Mouse (Mus musculus): ENCODE data around the gene Dand5.
A peak's percentile ranks its signal among the peaks of the same experiment; 100 is the strongest.

Gene Dand5

GRCm38 (mm10) chr8:84799136-84799931, 23.3 kb downstream of the Dand5 start:
- DNase-seq (ENCODE audit: low read depth), result no peak

DNA sequence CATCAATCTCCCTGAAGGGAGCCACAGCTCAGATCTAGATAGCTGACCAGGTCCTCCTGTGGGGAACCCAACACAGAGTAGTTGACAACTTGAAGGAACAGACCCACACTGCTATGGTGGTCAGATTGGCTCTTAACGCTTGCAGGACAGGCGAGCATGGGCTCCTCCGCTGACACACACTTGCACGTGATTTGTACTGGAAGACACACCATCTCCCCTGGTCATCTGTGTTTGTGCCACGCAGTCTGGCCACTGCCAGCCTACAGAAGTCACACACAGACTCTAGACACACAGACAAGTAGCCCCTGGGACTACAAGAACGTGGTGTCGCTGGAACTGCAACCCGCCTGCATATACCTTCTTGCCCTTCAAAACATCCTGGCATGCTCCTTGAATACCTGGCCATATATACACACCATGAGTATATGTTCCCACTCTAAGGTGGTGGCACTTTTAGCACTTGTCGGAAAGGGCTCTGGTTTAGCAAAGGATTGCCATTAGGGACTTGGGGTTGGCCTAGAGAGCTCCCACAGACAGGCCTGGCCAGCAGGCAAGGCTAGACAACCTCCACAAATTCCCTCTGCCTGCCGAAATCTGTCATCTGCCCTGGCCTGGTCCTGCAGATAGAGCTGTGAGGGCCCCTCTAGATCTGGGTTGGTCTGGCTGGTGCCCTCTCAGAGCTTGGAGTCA, 24.0 kb downstream of the Dand5 start:
- no peak for DNase-seq (ENCODE audit: low read depth)

DNA sequence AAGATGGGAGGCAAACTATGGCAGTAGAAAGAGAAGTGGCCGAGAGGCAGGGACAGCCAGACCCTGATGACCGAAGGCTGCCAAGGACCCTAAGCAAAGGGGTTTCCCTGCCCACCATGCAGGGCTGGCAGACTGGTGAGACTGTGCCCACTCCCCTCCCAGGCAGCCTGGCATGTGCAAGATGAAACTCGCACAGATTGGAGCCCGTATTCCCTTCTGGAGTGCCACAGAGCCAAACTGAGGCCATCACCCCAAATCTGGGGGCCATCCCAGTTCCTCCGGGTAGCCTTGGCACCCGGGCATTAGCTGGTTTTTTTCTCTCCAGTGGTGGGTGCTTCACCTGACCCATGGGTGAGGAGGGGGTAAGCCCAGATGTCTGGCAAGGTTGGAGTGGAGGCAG, 24.7 kb downstream of the Dand5 start:
- no peak for DNase-seq (ENCODE audit: low read depth)

DNA sequence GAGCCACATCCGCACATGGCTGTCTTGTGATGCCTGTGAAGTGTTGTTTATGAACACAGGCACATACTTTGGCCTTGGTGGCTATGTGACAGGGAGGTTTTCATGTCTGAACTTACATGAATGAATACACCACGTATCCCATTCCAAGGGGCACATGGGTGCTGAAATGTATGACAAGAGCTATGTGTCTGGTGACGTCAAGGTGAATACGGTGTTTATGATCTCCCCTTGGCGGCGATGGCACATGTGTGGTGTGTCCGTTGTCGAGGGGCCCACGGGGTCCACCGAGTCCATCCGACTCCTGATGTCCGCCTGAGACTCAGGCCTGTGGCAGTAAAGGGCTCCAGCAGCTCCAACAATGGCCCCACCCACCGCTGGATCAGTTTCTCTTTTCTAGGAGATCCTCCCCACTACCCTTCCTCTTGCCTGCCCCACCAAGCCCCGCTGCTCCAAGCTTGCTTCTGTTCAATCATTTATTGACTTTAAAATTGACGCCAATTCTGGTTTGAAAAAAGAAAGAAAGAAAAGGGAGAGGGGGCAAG, 25.3 kb downstream of the Dand5 start:
- no peak for DNase-seq (ENCODE audit: low read depth)

DNA sequence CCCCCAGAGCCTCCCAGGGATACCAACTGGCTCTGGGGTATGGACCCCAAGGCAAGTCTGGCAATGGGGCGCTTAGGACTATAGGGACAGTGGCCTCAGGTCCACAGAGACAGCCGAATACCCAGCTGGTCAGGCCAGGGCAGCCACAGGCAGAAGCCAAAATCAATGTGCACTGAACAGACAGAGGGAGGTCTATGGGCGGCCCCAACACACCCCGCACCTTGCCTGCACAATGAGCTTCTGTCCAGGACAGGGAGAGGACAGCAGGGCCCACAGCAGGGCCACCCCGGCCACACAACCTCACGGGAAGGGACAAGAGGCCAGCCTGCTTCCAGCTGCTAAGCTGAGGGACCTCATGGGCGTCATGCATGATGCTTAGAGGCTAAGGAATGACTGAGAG, 28.1 kb downstream of the Dand5 start:
- peak; percentile 20 for DNase-seq (ENCODE audit: low read depth)

DNA sequence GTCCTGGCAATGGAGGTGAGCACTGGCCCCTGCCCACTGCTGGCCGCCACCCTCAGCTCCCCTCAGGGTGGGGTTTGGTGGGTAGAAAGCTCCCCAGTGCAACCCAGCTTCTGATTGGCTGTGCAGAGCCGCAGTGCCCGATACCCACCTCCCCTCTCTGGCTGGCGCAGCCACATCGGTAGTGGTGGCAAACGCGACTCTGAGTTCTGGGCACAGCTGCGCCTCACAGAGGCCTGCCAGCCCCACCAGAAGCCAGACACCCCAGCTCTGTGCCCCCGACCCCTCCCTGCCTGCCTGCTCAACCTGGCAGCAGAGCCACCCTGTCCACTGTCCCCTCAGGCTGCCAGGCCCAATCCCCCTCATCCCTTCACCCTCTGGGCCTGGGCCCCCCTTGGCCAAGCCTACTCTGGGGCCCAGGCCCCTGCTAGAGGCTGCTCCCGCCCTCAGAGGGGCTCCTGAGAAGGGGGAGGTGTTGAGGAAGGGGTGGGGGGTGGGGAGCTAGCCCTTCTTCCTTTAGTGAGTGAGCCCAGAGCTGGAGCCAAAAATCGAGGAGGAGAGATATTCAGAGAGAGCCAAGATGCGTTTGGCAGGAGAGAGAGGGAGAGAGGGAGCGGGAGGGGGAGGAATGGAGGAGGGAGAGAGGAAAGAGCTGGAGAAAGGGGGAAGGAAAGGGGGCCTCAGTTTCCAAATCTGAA, 28.7 kb downstream of the Dand5 start:
- peak; percentile 38 for DNase-seq (ENCODE audit: low read depth)

GRCm38 (mm10) chr8:84793134-84793533, 29.5 kb downstream of the Dand5 start:
- no peak for DNase-seq (ENCODE audit: low read depth)

DNA sequence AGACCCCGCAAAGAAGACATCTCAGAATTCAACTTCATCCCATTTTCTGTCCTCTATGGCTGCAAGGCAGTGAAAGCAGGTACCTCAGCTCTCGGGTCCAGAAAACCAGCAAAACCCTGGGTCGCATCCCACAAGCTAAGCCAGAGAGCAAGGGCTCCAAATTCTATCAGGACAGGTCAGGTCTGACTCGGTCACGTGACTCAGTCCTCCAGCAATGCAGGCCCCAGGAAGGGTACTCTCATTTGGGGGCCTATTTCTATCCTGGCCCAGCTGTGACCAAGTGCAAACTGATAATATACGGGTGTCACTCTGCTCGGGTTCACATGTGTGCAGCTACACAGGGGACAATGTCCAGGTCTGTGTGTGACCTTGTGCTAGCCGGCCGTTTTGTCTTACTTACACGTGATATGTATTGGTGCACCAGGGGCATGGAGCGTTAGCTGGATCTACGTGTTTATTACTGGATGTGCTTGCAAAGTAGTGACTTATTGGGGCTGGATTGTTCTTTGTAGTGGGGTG, 30.1 kb downstream of the Dand5 start:
- no peak for DNase-seq (ENCODE audit: low read depth)

DNA sequence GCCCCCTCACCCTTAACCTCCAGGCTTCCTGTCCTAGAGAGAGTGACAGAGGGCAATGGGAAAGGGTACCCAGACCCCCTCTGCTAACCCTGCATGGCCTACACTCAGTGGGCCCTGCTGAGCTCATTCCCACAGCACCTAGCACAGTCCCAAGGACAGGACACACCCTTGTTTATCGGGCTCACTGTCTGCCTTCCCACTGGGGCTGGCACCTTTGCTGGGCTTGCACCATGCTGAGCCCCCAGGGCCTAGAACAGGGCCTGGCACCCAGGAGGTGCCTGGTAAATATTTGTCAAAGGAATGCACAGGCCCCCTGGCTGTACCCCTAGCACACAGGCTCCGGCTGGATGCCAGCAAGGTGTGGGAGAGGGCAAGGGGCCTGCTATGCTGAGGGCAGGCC, 32.1 kb downstream of the Dand5 start:
- DNase-seq (ENCODE audit: low read depth), result no peak

DNA sequence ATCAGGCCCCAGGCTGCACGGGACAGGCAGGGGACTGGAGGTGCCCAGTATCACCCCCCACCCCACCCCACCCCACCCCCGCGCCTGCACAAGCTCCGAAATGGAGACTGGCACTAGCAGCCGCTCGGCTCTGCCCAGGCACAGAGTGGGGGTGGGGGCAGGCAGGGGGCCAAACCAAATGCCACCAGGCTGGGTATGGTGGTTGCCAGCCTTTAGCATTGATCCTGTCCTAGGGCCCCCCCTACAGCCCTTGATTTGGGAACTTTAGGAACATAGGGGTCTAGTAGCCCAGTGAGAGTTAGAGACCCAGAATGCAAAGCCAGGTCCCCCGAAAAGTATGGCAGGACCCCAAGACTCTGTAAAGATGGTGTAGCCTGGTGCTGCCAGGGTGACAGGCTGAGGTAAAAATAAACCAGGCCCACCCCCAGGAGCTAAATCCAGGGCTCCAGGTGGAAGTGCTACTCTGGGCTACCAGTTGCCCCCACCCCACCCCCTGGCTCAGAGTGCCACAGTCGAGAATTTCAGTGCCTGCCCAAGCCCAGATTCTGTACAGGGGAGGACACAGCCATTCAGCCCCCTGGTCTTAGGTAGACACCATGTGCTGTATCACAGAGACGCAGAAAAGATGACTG, 32.7 kb downstream of the Dand5 start:
- no peak for DNase-seq (ENCODE audit: low read depth)

DNA sequence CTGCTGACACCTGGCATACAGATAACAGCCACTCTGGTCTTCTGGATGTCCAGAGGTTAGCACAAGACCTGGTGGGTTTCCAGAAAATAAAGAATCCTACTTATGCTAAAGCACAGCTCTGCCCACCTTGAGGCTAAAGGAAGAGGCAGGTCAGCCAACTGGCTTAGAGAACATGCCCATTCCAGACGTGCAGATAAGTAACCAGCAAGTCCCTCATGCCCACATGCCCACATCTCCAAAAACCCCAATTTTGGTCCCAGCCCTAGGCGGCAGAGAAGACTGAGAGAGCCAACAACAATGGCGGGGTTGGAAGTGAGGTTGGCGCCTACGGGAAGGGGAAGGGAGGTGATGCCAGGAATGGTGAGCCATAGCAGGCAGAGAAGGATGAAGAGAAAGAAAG, 33.3 kb downstream of the Dand5 start:
- no peak for DNase-seq (ENCODE audit: low read depth)

- DNase-seq (ENCODE audit: low read depth), result no peak
Measured at GRCm38 (mm10) chr8:84788896-84789295, 33.7 kb downstream of the Dand5 start.

DNA sequence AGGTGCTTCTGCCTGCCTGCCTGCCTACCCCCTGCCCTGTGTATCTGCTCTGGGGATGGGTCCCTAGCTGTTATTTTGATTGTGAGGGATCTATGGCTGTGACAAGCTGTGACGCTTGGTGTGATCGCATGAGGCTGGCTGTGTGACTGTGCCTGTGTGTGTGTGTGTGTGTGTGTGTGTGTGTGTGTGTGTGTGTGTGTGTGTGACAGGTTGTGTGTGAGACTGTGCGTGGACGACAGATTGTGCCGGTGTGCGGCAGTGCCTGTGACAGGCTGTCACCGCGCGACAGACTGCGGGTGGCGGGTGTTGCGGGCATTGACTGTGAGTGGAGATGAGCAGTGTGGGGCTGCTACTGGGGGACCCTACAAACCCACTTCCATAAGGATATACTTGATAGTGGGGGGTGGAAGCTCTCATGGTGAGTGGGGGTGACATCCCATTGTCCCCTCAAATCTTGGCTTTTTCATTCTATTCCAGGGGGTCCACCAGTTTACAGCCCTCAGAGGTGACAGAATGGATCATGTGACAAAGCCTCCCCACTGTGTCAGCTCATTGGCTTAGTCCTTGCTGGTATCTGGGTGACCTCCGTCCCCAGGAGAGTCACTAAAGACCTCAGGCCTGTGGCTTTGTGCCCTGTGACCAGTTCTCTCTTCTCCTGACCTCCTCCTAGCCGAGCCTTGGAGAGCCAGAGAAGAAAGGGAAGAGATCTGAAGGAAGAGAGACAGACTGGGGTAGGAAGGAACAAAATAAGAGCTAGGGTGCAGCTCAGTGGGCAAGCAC, 34.9 kb downstream of the Dand5 start:
- no peak for DNase-seq (ENCODE audit: low read depth)

DNA sequence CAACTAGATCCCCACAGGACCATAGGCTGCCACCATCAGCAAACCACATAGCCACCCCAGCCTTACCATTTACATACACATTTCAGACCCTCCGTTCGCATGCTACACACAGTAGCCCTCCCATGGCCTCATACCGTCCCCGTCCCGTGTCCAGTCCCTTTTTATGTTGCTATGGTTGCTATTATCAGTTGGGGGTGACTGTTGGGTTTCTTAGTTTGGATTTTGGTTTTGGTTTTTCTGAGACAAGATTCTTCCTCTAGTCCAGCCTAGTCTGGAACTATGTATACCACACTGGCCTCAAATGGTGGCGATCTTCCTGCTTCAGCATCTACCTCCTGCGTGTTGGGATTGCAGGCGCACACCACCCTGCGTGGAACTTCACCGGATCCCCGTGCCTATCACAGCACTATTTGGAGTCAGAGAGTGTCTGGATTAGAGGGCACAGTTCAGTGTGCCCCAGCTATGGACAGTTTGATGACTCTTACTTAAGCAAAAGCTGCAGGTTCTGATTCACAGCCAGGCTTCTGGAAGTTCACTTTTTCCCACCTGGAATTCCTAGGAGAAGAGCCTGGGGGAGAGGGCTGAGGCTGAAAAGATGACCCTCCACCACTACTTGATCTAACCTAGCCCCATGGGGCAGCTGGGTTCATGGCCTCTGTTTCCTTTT, 35.7 kb downstream of the Dand5 start:
- DNase-seq (ENCODE audit: low read depth), result no peak

DNA sequence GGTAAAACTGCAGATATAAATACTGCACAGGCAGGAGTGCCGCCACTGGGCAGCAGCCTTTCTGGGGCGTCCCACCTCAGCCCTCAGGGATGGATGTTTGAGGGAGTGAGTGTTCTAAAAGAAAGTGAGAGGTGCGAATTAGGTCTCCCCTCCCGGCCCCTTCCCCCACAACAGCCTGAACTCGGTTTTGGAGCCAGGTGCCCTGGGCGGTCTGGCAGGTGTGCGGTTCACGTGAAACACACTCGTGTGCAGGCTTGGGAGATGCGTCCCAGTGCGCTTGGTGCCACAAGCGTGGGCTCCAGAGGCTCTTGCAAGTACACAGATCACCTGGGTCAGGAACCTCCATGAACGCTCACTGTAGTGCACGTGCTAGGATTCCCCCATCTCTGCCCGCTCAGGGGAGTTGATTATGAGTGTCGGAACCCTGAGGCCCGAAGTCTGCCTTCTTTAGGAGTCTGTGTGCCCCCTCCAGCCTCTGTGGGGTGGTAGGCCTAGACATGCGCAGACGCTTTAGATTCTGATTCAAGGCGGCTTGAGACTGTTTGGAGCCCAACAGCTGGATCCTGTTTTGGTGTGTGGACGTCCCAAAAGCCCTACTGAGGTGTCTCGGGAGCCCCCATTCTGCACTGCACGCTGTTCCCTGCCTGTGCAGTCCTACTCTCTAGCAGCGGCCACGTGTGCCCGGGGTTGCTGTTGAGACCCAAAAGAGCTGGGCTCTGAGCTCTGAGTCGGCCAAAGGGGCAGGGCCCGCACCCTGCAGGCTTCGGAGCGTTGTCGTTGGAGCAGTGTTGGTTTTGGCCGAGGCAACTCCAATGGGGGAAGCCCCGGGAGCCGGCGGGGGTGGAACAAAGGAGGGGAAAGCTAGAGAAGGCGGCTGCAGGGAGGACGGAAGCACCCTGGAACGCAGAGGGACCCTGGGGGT, 36.6 kb downstream of the Dand5 start:
- no peak for DNase-seq (ENCODE audit: low read depth)

- no peak for DNase-seq (ENCODE audit: low read depth)
Measured at GRCm38 (mm10) chr8:84785506-84785755, 37.2 kb downstream of the Dand5 start.

DNA sequence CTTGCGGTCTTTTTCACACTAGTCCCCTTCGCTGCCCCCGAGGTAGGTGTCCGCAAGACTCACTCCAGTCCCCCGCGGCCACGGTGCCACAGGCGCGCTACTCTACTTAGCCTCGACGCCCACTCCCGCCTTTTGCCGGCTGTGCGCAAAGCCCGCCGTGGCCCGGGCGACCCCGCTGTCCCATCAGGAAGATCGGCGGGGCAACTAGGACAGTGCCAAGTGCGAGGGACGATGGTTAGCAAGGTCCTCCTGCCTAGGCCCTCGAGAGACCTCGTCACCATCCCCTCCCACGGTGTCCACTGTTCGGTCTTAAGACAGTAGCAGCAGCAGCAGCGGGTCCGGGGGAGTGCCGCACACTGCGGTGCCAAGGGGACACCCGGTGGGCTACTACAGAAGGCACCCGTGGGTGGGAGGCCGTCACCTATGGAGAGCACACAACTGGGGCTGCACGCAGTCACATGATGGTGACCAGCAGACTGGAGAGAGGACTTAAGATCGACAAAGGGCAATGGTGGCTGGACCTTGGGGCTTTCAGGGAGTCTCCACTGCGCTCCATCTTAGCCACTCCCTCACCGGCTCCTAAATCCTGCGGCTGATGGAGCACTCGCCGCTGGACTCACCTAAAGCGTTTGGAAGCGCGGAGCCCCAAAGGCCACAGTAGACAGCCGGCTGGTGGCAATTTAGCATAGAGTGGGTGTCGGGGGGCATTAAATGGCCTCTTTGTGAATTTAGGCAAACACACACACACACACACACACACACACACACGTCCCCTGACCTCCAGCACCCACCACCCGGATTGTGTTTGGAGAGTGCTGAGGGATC, 37.7 kb downstream of the Dand5 start:
- no peak for DNase-seq (ENCODE audit: low read depth)

DNA sequence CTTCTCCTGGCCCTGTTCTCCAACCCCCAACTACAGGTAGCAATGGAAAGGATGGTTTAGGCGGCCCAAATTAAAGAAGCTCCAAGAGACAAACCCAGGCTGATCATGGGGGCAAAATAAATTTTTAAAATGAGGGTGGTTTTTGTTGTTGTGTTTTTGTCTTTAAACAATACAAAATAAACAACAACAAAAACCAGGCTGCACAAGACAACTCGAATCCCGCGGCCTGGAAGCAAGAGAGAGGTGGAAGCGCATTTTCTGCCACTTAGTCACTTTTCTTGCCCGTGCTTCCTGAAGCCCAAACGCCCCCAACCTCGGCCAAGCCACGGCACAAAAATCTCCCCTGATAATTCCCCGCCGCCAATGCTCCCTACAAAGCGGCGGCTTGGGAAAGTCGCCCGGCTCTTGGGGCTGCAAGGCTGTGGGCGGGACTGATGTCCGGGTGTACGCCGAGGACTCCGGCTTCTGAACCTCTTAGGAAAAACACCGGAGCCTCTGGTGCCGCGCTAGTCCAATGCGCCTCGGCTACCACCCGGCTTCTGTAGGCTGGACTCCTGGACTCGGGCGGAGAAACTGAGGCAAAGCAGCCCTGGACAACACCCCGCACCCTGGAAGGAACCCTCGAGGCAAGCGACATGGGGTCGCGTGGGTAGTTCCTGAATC, 38.6 kb downstream of the Dand5 start:
- no peak for DNase-seq (ENCODE audit: low read depth)
